Mouse (Mus musculus) ES-E14 (cell line): ENCODE measurements around the gene Cryzl1.

Experiments used
- HCFC1 ChIP-seq: IDR thresholded peaks from 2 replicates; pipeline ENCODE4 v1.6.1; 2012; ENCODE audit warnings: low read length, inconsistent platforms, borderline replicate concordance; ENCODE audit not compliant: insufficient read depth
- MAFK ChIP-seq: IDR thresholded peaks from 2 replicates; pipeline ENCODE4 v1.6.1; 2014; ENCODE audit warnings: mild to moderate bottlenecking, low read depth, low read length, inconsistent platforms; ENCODE audit not compliant: insufficient read depth
- ZNF384 ChIP-seq: IDR thresholded peaks from 2 replicates; pipeline ENCODE4 v1.6.1; 2012; ENCODE audit warnings: low read depth, low read length, inconsistent platforms

GRCm38 (mm10) chr16:91686369-91686768 is 42.4 kb downstream of the Cryzl1 start:
- TF ChIP-seq ZNF384 (no peak), MAFK (no peak), HCFC1 (no peak)
